ENCODE assay signal across 9 mouse cellular contexts in the genomic region with DNA sequence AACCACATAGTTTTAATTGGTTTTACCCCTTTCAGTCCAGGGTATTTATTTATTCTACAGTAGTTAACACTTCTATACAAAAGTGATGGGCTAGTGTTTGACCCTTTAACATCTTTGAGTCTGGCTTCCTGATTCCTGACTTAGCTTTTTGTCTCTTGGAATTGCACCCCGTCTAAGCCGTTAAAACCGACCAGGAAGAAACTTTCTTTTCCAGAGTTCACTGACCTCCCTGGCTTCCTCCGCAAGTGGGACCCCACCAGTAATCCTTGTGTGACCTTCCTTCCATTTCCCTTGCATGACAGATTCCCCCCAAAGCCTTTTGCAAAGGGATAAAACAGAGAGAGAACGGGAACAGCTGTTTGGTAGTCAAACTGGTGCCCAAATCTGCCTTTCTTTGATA. TPM values are rescaled to one million over a fixed set of nuclear protein-coding genes. Genes with fewer than 3 reads are reported as not detected.
DNase-seq lines count a peak whose midpoint lies in the region; ATAC-seq and TF ChIP-seq lines count a peak whose summit lies in the region.
"Had no signal": no experiment of that assay in that cellular context is flagged by ENCODE, and none has a peak within 500 bp of the region (broad histone marks: within the 10 kb centered on the region; RNA-seq: fewer than 3 reads in every experiment).

No protein-coding gene starts in this region.

- no peak for TF ChIP-seq CTCF in cortical plate, adult 2 months (IDR thresholded peaks at IDR 0.05; ENCODE audit: extremely low read depth, insufficient read depth, low read length)

- H3K9me3 ChIP-seq in heart, embryonic 13.5 days = no peaks in the 10 kb centered on the region
- H3K9me3 ChIP-seq in heart, embryonic 16.5 days (replicated peaks; ENCODE audit: control insufficient read depth, low read length) = no peaks in the 10 kb centered on the region
- H3K9me3 ChIP-seq in liver, embryonic 12.5 days (replicated peaks) = no peaks in the 10 kb centered on the region

- peaks cover 7% of the 10 kb centered on the region; the same call in 1 of the 2 replicates for H3K27me3 ChIP-seq in heart, embryonic 13.5 days (replicated peaks)
- H3K27me3 ChIP-seq in heart, embryonic 16.5 days (ENCODE audit: control insufficient read depth, insufficient read depth, low read length) = no peaks in the 10 kb centered on the region
- H3K27me3 ChIP-seq in liver, embryonic 12.5 days (replicated peaks) = peaks cover 32% of the 10 kb centered on the region

- 10% methylated on average over 5 of the region's 5 CpGs for WGBS in heart, embryonic 13.5 days
- WGBS in heart, embryonic 16.5 days = 13% methylated on average over 5 of the region's 5 CpGs
- WGBS in liver, embryonic 12.5 days (ENCODE audit: insufficient replicate concordance) = 10% methylated on average over 5 of the region's 5 CpGs

- peaks cover 23% of the 10 kb centered on the region for H3K4me1 ChIP-seq in heart, embryonic 13.5 days
- no peaks in the 10 kb centered on the region for H3K4me1 ChIP-seq in cortical plate, adult 2 months (ENCODE audit: control insufficient read depth, insufficient read depth, low read length)
- H3K4me1 ChIP-seq in heart, embryonic 16.5 days (ENCODE audit: control insufficient read depth, insufficient read depth, low read length) = no peaks in the 10 kb centered on the region
- H3K4me1 ChIP-seq in liver, embryonic 12.5 days = no peaks in the 10 kb centered on the region

- peaks cover 5% of the 10 kb centered on the region; the same call in 1 of the 2 replicates for H3K36me3 ChIP-seq in heart, embryonic 13.5 days
- no peaks in the 10 kb centered on the region for H3K36me3 ChIP-seq in heart, embryonic 16.5 days (ENCODE audit: control insufficient read depth, insufficient read depth)
- H3K36me3 ChIP-seq in liver, embryonic 12.5 days = no peaks in the 10 kb centered on the region

- H3K9ac ChIP-seq in heart, embryonic 13.5 days = peak overlapping the region; percentile 90
- H3K9ac ChIP-seq in heart, embryonic 16.5 days (ENCODE audit: low read length) = peak overlapping the region; percentile 64
- no peak overlapping the region for H3K9ac ChIP-seq in liver, embryonic 12.5 days

- no peak for ATAC-seq in heart, embryonic 13.5 days (ENCODE audit: extremely low read depth, insufficient number of reproducible peaks, low FRiP score, low TSS enrichment)
- no peak for ATAC-seq in heart, embryonic 16.5 days (replicated peaks; ENCODE audit: extremely low read depth, insufficient read depth, low FRiP score)
- no peak for ATAC-seq in liver, embryonic 12.5 days
- ATAC-seq in monocyte, adult 5-6 weeks (replicated peaks; ENCODE audit: insufficient number of reproducible peaks, low FRiP score, low TSS enrichment, poor library complexity, severe bottlenecking) = no peak

- H3K4me3 ChIP-seq in heart, embryonic 13.5 days = peak overlapping the region; percentile 80
- peak overlapping the region; percentile 75; the same call in 1 of the 2 replicates for H3K4me3 ChIP-seq in cortical plate, adult 2 months (ENCODE audit: insufficient read depth, low read length)
- peak overlapping the region; percentile 78 for H3K4me3 ChIP-seq in heart, embryonic 16.5 days (ENCODE audit: low read length)
- no peak overlapping the region for H3K4me3 ChIP-seq in liver, embryonic 12.5 days

- no peak for DNase-seq in heart, postnatal 4 days
- DNase-seq in frontal cortex, postnatal 10 days (ENCODE audit: low spot score in 2 of 2) = no peak
- DNase-seq in layer of hippocampus, postnatal 25 days (ENCODE audit: extremely low spot score in 1 of 2, low spot score in 1 of 2) = no peak
- DNase-seq: adrenal gland, adult 8-10 months had no signal

- TF ChIP-seq POLR2A in cortical plate, adult 2 months (IDR thresholded peaks at IDR 0.05; ENCODE audit: extremely low read depth, insufficient read depth, low read length) = no peak

- H3K4me2 ChIP-seq in heart, embryonic 13.5 days = peak overlapping the region; percentile 99
- peak overlapping the region; percentile 97 for H3K4me2 ChIP-seq in heart, embryonic 16.5 days (ENCODE audit: low read depth, low read length)
- H3K4me2 ChIP-seq in liver, embryonic 12.5 days = 0 out of 2 replicates have a peak overlapping the region, but pooled peaks have one; percentile 10

- H3K27ac ChIP-seq in heart, embryonic 13.5 days (replicated peaks) = peak overlapping the region; percentile 90; the same call in 1 of the 2 replicates
- no peak overlapping the region for H3K27ac ChIP-seq in cortical plate, adult 2 months (ENCODE audit: insufficient read depth, low read length)
- 0 out of 2 replicates have a peak overlapping the region, but pooled peaks have one; percentile 62 for H3K27ac ChIP-seq in heart, embryonic 16.5 days (ENCODE audit: low read length)
- no peak overlapping the region for H3K27ac ChIP-seq in liver, embryonic 12.5 days

RNA-seq across cellular contexts. Expression of gene Plekhg1, which starts 1.6 kb away (rescaled TPM):
- polyA plus RNA-seq in heart, embryonic 13.5 days (2015; fragmentation: Nextera tagmentation; extraction: Ambion mirVana) = 5.9 and 7.4 TPM in 2 replicates
- total RNA-seq in heart, postnatal 4 days (2021) = 10 to 100 TPM; 22.1 to 22.7 TPM
- 7.1 and 7.3 TPM in 2 replicates for polyA plus RNA-seq in cortical plate, adult 2 months (2012; rRNA removed)
- 8.1 and 9.3 TPM in 2 replicates for polyA plus RNA-seq in heart, embryonic 16.5 days (2015; fragmentation: Nextera tagmentation; extraction: Ambion mirVana)
- 2.1 and 3.2 TPM in 2 replicates for polyA plus RNA-seq in liver, embryonic 12.5 days (2016; fragmentation: Nextera tagmentation; extraction: Ambion mirVana)
- 10 to 100 TPM; 19.1 to 20.1 TPM for total RNA-seq in layer of hippocampus, postnatal 25 days (2021)
- total RNA-seq in monocyte, adult 5-6 weeks (2017) = 10.9 to 19.2 TPM (median 11.8 TPM) in 3 replicates

Comparison
In these comparisons a context has a peak if more than half of its experiments do, and no peak if none do; other contexts are left out.
1. H3K27ac ChIP-seq: peak in heart, embryonic 13.5 days (single experiment) and heart, embryonic 16.5 days (single experiment); none in cortical plate, adult 2 months (single experiment) and liver, embryonic 12.5 days (single experiment).
2. H3K4me2 ChIP-seq: peak in every context shown above with its lines; median percentile 99 in heart, embryonic 13.5 days; 97 in heart, embryonic 16.5 days; 10 in liver, embryonic 12.5 days.